Mouse (Mus musculus) Patski (cell line): Measurements from ENCODE around the gene Rcl1. TPM values are rescaled to one million over a fixed set of nuclear protein-coding genes. Genes with fewer than 3 reads are reported as not detected.
A peak's percentile ranks its signal among the peaks of the same experiment; 100 is the strongest.

Source experiments
- ATAC-seq: fragments of 100-300 bp; one replicate; pipeline ENCODE4 v1.8.0; 2021
- CTCF ChIA-PET: fragments of 350-600 bp; sonication (Branson Sonifier 250); formaldehyde crosslinking; loops from one replicate; lab custom pipeline; 2022; ENCODE audit warnings: inconsistent platforms; lab: Charles Lee
- POLR2A ChIA-PET: fragments of 350-600 bp; sonication (Branson Sonifier 250); formaldehyde crosslinking; loops from one replicate; lab custom pipeline; 2022; ENCODE audit warnings: antibody characterized with exemption, inconsistent platforms; lab: Charles Lee
- DNase-seq: peaks from one replicate; pipeline ENCODE4 v3.0.0-alpha.2; 2011; ENCODE audit warnings: low read depth, low spot score
- H3K27me3 ChIP-seq: fragments of 371-371 bp; one replicate; pipeline ENCODE4 v1.5.1; 2021
- CTCF ChIP-seq: fragments of 100-300 bp; IDR thresholded peaks from one replicate; pipeline ENCODE4 v1.5.1; 2021
- in situ Hi-C: fragments of 300-500 bp; cut with MboI; formaldehyde crosslinking; loops from 3 replicates; pipeline ENCODE4 v1.11.1; 2018; ENCODE audit warnings: low pct_unique_long_range_greater_than_20kb, mixed read lengths
- polyA plus RNA-seq: library from polyadenylated mRNA; unstranded; gene quantifications from one replicate; pipeline ENCODE4 v1.2.3, GENCODE M21; 2021

Gene Rcl1
- polyA plus RNA-seq, 1 experiment from 2014 or later, result 21.7 TPM

GRCm38 (mm10) chr19:29142307-29142706, 41.1 kb downstream of the Rcl1 start:
- ATAC-seq (no peak), DNase-seq (no peak)
- in situ Hi-C loops, result loop anchor here (5.0 kb wide), 1 partner anchor 110 kb away; the partner anchor contains the start of gene Jak2
- ChIA-PET POLR2A (no interaction called here), CTCF (interaction anchor here (1.2 kb wide), 1 partner anchor 111 kb away, joined by 3 read pairs; no protein-coding TSS in a partner anchor)
- no peak for TF ChIP-seq CTCF
- H3K27me3 ChIP-seq, result no peaks in the 10 kb centered on the region

GRCm38 (mm10) chr19:29145421-29145820, 44.2 kb downstream of the Rcl1 start:
- H3K27me3 ChIP-seq, result no peaks in the 10 kb centered on the region
- in situ Hi-C loops, result no loop called here
- CTCF ChIA-PET, result interaction anchor here (1.4 kb wide), 1 partner anchor 11 kb away, joined by 3 read pairs; no protein-coding TSS in a partner anchor
- TF ChIP-seq CTCF, result no peak
- DNase-seq (no peak), ATAC-seq (no peak)
- POLR2A ChIA-PET, result no interaction called here

GRCm38 (mm10) chr19:29146820-29147219, 45.6 kb downstream of the Rcl1 start:
- CTCF ChIA-PET, result interaction anchor here (1.5 kb wide), 1 partner anchor 106 kb away, joined by 3 read pairs; no protein-coding TSS in a partner anchor
- POLR2A ChIA-PET, result no interaction called here
- no peak for TF ChIP-seq CTCF

GRCm38 (mm10) chr19:29149583-29149982, 48.4 kb downstream of the Rcl1 start:
- H3K27me3 ChIP-seq, result no peaks in the 10 kb centered on the region
- CTCF ChIA-PET, result interaction anchor here (1.2 kb wide), 1 partner anchor 12 kb away, joined by 4 read pairs; no protein-coding TSS in a partner anchor
- TF ChIP-seq CTCF, result no peak
- no peak for DNase-seq
- in situ Hi-C loops, result no loop called here
- no peak for ATAC-seq
- POLR2A ChIA-PET, result no interaction called here

More at GRCm38 (mm10) chr19:29146820-29147219, 45.6 kb downstream of the Rcl1 start:
- H3K27me3 ChIP-seq, result no peaks in the 10 kb centered on the region
- no peak for DNase-seq
- in situ Hi-C loops, result no loop called here
- no peak for ATAC-seq

- CTCF ChIA-PET, result interaction anchor here (1.2 kb wide), 1 partner anchor 12 kb away, joined by 4 read pairs; no protein-coding TSS in a partner anchor
- POLR2A ChIA-PET, result no interaction called here
- in situ Hi-C loops, result no loop called here
- no peak for ATAC-seq
- peak; percentile 19 for DNase-seq
- H3K27me3 ChIP-seq, result no peaks in the 10 kb centered on the region
- no peak for TF ChIP-seq CTCF
Observed at GRCm38 (mm10) chr19:29150038-29150437, 48.9 kb downstream of the Rcl1 start.

- no peak for TF ChIP-seq CTCF
- CTCF ChIA-PET, result no interaction called here
- POLR2A ChIA-PET, result no interaction called here
- H3K27me3 ChIP-seq, result no peaks in the 10 kb centered on the region
- DNase-seq (no peak), ATAC-seq (no peak)
- in situ Hi-C loops, result no loop called here
Observed at GRCm38 (mm10) chr19:29151443-29151842, 50.3 kb downstream of the Rcl1 start.

- TF ChIP-seq CTCF, result no peak
- ChIA-PET CTCF (no interaction called here), POLR2A (interaction anchor here (1.1 kb wide), 1 partner anchor 44 kb away, joined by 3 read pairs; no protein-coding TSS in a partner anchor)
- in situ Hi-C loops, result no loop called here
- no peaks in the 10 kb centered on the region for H3K27me3 ChIP-seq
- DNase-seq (no peak), ATAC-seq (no peak)
Observed at GRCm38 (mm10) chr19:29155552-29155951, 54.4 kb downstream of the Rcl1 start.

GRCm38 (mm10) chr19:29156417-29156816, 55.2 kb downstream of the Rcl1 start:
- POLR2A ChIA-PET, result no interaction called here
- CTCF ChIA-PET, result interaction anchor here (1.4 kb wide), 1 partner anchor 12 kb away, joined by 5 read pairs; no protein-coding TSS in a partner anchor
- H3K27me3 ChIP-seq, result no peaks in the 10 kb centered on the region
- ATAC-seq (no peak), DNase-seq (no peak)
- no peak for TF ChIP-seq CTCF
- in situ Hi-C loops, result no loop called here

GRCm38 (mm10) chr19:29157678-29158466, 56.7 kb downstream of the Rcl1 start:
- H3K27me3 ChIP-seq, result no peaks in the 10 kb centered on the region
- CTCF ChIA-PET, result interaction anchor here (1.4 to 1.5 kb wide), 2 partner anchors 10 to 94 kb away, joined by 5 read pairs; partner anchors contain the start of gene Jak2
- ATAC-seq, result no peak
- POLR2A ChIA-PET, result no interaction called here
- in situ Hi-C loops, result no loop called here
- no peak for TF ChIP-seq CTCF
- no peak for DNase-seq

GRCm38 (mm10) chr19:29158486-29158885, 57.3 kb downstream of the Rcl1 start:
- no peaks in the 10 kb centered on the region for H3K27me3 ChIP-seq
- no peak for DNase-seq
- POLR2A ChIA-PET, result interaction anchor here (0.6 to 0.9 kb wide), 2 partner anchors 13 to 100 kb away, joined by 3 to 4 read pairs; no protein-coding TSS in a partner anchor
- in situ Hi-C loops, result no loop called here
- no peak for ATAC-seq
- CTCF ChIA-PET, result interaction anchor here (1.5 kb wide), 1 partner anchor 93 kb away, joined by 5 read pairs; the partner anchor contains the start of gene Jak2
- TF ChIP-seq CTCF, result no peak
